Mouse (Mus musculus): ENCODE data around the gene Trp53i11. TPM values are rescaled to one million over a fixed set of nuclear protein-coding genes. Genes with fewer than 3 reads are reported as not detected.

Gene Trp53i11
- polyA plus RNA-seq, 1 experiment from 2014 or later: 142 TPM

GRCm38 (mm10) chr2:93188761-93189458 is 1.6 kb downstream of the Trp53i11 start:
- Histone ChIP-seq H3K27ac (replicated peaks) (peak overlapping the region; percentile 94), H3K9me3 (no peaks in the 10 kb centered on the region), H3K4me3 (peak overlapping the region; percentile 94), H3K27me3 (peaks cover 22% of the 10 kb centered on the region), H3K9ac (replicated peaks) (peak overlapping the region; percentile 98), H3K36me3 (no peaks in the 10 kb centered on the region), H3K4me1 (peaks cover 60% of the 10 kb centered on the region), H3K4me2 (replicated peaks) (peak overlapping the region; percentile 78)
- no peak; the same call in 1 of the 2 replicates for ATAC-seq (ENCODE audit: low FRiP score, low read depth)
- WGBS: 7% methylated on average over 19 of the region's 19 CpGs

- Histone ChIP-seq H3K27ac (replicated peaks) (peak overlapping the region; percentile 94), H3K27me3 (peaks cover 3% of the 10 kb centered on the region), H3K4me3 (peak overlapping the region; percentile 94), H3K4me1 (peaks cover 78% of the 10 kb centered on the region), H3K9me3 (no peaks in the 10 kb centered on the region), H3K9ac (replicated peaks) (peak overlapping the region; percentile 51), H3K4me2 (replicated peaks) (peak overlapping the region; percentile 78), H3K36me3 (no peaks in the 10 kb centered on the region)
- no peak for ATAC-seq (ENCODE audit: low FRiP score, low read depth)
- 7% methylated on average over 9 of the region's 9 CpGs for WGBS
Measured at GRCm38 (mm10) chr2:93190771-93191487, 3.6 kb downstream of the Trp53i11 start.

- Histone ChIP-seq H3K9me3 (no peaks in the 10 kb centered on the region), H3K27ac (replicated peaks) (peak overlapping the region; percentile 94), H3K9ac (replicated peaks) (0 out of 2 replicates have a peak overlapping the region, but pooled peaks have one; percentile 51), H3K4me1 (peaks cover 84% of the 10 kb centered on the region), H3K27me3 (no peaks in the 10 kb centered on the region), H3K36me3 (0 out of 2 replicates have a peak, but pooled peaks cover 3% of the 10 kb centered on the region), H3K4me3 (peak overlapping the region; percentile 94), H3K4me2 (replicated peaks) (peak overlapping the region; percentile 78)
- ATAC-seq (ENCODE audit: low FRiP score, low read depth): no peak
- WGBS: 60% methylated on average over 14 of the region's 14 CpGs
Measured at GRCm38 (mm10) chr2:93191488-93192181, 4.3 kb downstream of the Trp53i11 start.

GRCm38 (mm10) chr2:93192182-93192560 is 4.8 kb downstream of the Trp53i11 start:
- H3K27ac ChIP-seq (replicated peaks): peak overlapping the region; percentile 94
- ATAC-seq (ENCODE audit: low FRiP score, low read depth): no peak
- no peaks in the 10 kb centered on the region for H3K27me3 ChIP-seq
- peak overlapping the region; percentile 94; the same call in 1 of the 2 replicates for H3K4me3 ChIP-seq
- H3K4me2 ChIP-seq (replicated peaks): peak overlapping the region; percentile 78
- H3K9ac ChIP-seq (replicated peaks): peak overlapping the region; percentile 17; the same call in 1 of the 2 replicates
- H3K9me3 ChIP-seq: no peaks in the 10 kb centered on the region
- 33% methylated on average over 9 of the region's 9 CpGs for WGBS
- peaks cover 9% of the 10 kb centered on the region for H3K36me3 ChIP-seq
- H3K4me1 ChIP-seq: peaks cover 79% of the 10 kb centered on the region

- ATAC-seq (ENCODE audit: low FRiP score, low read depth): peak; percentile 35
- H3K4me3 ChIP-seq: peak overlapping the region; percentile 94; the same call in 1 of the 2 replicates
- H3K36me3 ChIP-seq: peaks cover 14% of the 10 kb centered on the region
- H3K9me3 ChIP-seq: no peaks in the 10 kb centered on the region
- H3K9ac ChIP-seq (replicated peaks): peak overlapping the region; percentile 17; the same call in 1 of the 2 replicates
- H3K4me2 ChIP-seq (replicated peaks): peak overlapping the region; percentile 78
- no peaks in the 10 kb centered on the region for H3K27me3 ChIP-seq
- peak overlapping the region; percentile 94 for H3K27ac ChIP-seq (replicated peaks)
- 3% methylated on average over 6 of the region's 6 CpGs for WGBS
- peaks cover 77% of the 10 kb centered on the region for H3K4me1 ChIP-seq
Measured at GRCm38 (mm10) chr2:93192671-93193080, 5.3 kb downstream of the Trp53i11 start.

- WGBS: 61% methylated on average over 4 of the region's 4 CpGs
- ATAC-seq (ENCODE audit: low FRiP score, low read depth): no peak
- H3K27ac ChIP-seq (replicated peaks): peak overlapping the region; percentile 46
- H3K9me3 ChIP-seq: no peaks in the 10 kb centered on the region
- H3K4me1 ChIP-seq: peaks cover 75% of the 10 kb centered on the region
- no peak overlapping the region for H3K9ac ChIP-seq (replicated peaks)
- no peaks in the 10 kb centered on the region for H3K27me3 ChIP-seq
- H3K36me3 ChIP-seq: peaks cover 21% of the 10 kb centered on the region
- 0 out of 2 replicates have a peak overlapping the region, but pooled peaks have one; percentile 1 for H3K4me2 ChIP-seq (replicated peaks)
- no peak overlapping the region for H3K4me3 ChIP-seq
Measured at GRCm38 (mm10) chr2:93193806-93194205, 6.5 kb downstream of the Trp53i11 start.

GRCm38 (mm10) chr2:93198846-93199245 is 11.5 kb downstream of the Trp53i11 start:
- Histone ChIP-seq H3K36me3 (peaks cover 69% of the 10 kb centered on the region), H3K4me3 (no peak overlapping the region), H3K4me2 (replicated peaks) (no peak overlapping the region), H3K9ac (replicated peaks) (0 out of 2 replicates have a peak overlapping the region, but pooled peaks have one; percentile 24), H3K27ac (replicated peaks) (peak overlapping the region; percentile 58), H3K4me1 (peaks cover 33% of the 10 kb centered on the region), H3K9me3 (no peaks in the 10 kb centered on the region), H3K27me3 (no peaks in the 10 kb centered on the region)
- peak; percentile 28 for ATAC-seq (ENCODE audit: low FRiP score, low read depth)
- 25% methylated on average over 3 of the region's 3 CpGs for WGBS

GRCm38 (mm10) chr2:93199531-93199974 is 12.2 kb downstream of the Trp53i11 start:
- H3K27ac ChIP-seq (replicated peaks): peak overlapping the region; percentile 58
- no peak overlapping the region for H3K4me3 ChIP-seq
- no peaks in the 10 kb centered on the region for H3K27me3 ChIP-seq
- no peaks in the 10 kb centered on the region for H3K9me3 ChIP-seq
- peak; percentile 21; the same call in 1 of the 2 replicates for ATAC-seq (ENCODE audit: low FRiP score, low read depth)
- H3K4me1 ChIP-seq: peaks cover 30% of the 10 kb centered on the region
- no peak overlapping the region for H3K4me2 ChIP-seq (replicated peaks)
- WGBS: 40% methylated on average over 13 of the region's 13 CpGs
- peaks cover 69% of the 10 kb centered on the region for H3K36me3 ChIP-seq
- 0 out of 2 replicates have a peak overlapping the region, but pooled peaks have one; percentile 24 for H3K9ac ChIP-seq (replicated peaks)

- Histone ChIP-seq H3K9ac (replicated peaks) (no peak overlapping the region), H3K27me3 (no peaks in the 10 kb centered on the region), H3K36me3 (peaks cover 76% of the 10 kb centered on the region), H3K4me1 (peaks cover 20% of the 10 kb centered on the region), H3K4me2 (replicated peaks) (no peak overlapping the region), H3K4me3 (no peak overlapping the region), H3K27ac (replicated peaks) (peak overlapping the region; percentile 58; the same call in 1 of the 2 replicates), H3K9me3 (no peaks in the 10 kb centered on the region)
- ATAC-seq (ENCODE audit: low FRiP score, low read depth): no peak
- 73% methylated on average over 10 of the region's 10 CpGs for WGBS
Measured at GRCm38 (mm10) chr2:93200681-93201340, 13.5 kb downstream of the Trp53i11 start.

- Histone ChIP-seq H3K4me2 (replicated peaks) (no peak overlapping the region), H3K9me3 (no peaks in the 10 kb centered on the region), H3K27ac (replicated peaks) (no peak overlapping the region), H3K9ac (replicated peaks) (no peak overlapping the region), H3K4me1 (peaks cover 13% of the 10 kb centered on the region), H3K4me3 (no peak overlapping the region), H3K36me3 (peaks cover 75% of the 10 kb centered on the region), H3K27me3 (no peaks in the 10 kb centered on the region)
- WGBS: 86% methylated on average over 3 of the region's 3 CpGs
- ATAC-seq (ENCODE audit: low FRiP score, low read depth): no peak
Measured at GRCm38 (mm10) chr2:93201997-93202396, 14.6 kb downstream of the Trp53i11 start.

- Histone ChIP-seq H3K4me2 (replicated peaks) (no peak overlapping the region), H3K9me3 (no peaks in the 10 kb centered on the region), H3K4me3 (no peak overlapping the region), H3K27me3 (no peaks in the 10 kb centered on the region), H3K9ac (replicated peaks) (no peak overlapping the region), H3K36me3 (peaks cover 70% of the 10 kb centered on the region), H3K27ac (replicated peaks) (peak overlapping the region; percentile 46), H3K4me1 (peaks cover 13% of the 10 kb centered on the region)
- 63% methylated on average over 1 of the region's 1 CpGs for WGBS
- ATAC-seq (ENCODE audit: low FRiP score, low read depth): no peak
Measured at GRCm38 (mm10) chr2:93202782-93203181, 15.4 kb downstream of the Trp53i11 start.
